Mouse (Mus musculus) embryonic facial prominence, embryonic 12.5 days (tissue): Measurements from ENCODE around the gene Grip1. TPM values are rescaled to one million over a fixed set of nuclear protein-coding genes. Genes with fewer than 3 reads are reported as not detected.

Source experiments
- ATAC-seq: fragments of 200-750 bp; cut with Nextera tagmentation; 2 replicates; pipeline ENCODE4 v1.8.0; 2017; ENCODE audit not compliant: insufficient number of reproducible peaks, insufficient read depth, low FRiP score, low TSS enrichment
- H3K27ac ChIP-seq: fragments of 300-500 bp; sonication (generic); 2 replicates; pipeline ENCODE4 v1.5.1; 2016; ENCODE audit warnings: mild to moderate bottlenecking
- H3K27me3 ChIP-seq: fragments of 300-500 bp; sonication (generic); 2 replicates; pipeline ENCODE4 v1.6.1; 2016; ENCODE audit warnings: mild to moderate bottlenecking, moderate library complexity
- H3K36me3 ChIP-seq: fragments of 300-500 bp; sonication (generic); 2 replicates; pipeline ENCODE4 v1.6.1; 2016; ENCODE audit warnings: mild to moderate bottlenecking
- H3K4me1 ChIP-seq: fragments of 300-500 bp; sonication (generic); 2 replicates; pipeline ENCODE4 v1.6.1; 2016
- H3K4me2 ChIP-seq: fragments of 300-500 bp; sonication (generic); replicated peaks from 2 replicates; pipeline ENCODE4 v1.6.1; 2016; ENCODE audit warnings: mild to moderate bottlenecking, moderate library complexity
- H3K4me3 ChIP-seq: fragments of 300-500 bp; sonication (generic); 2 replicates; pipeline ENCODE4 v1.5.1; 2016; ENCODE audit warnings: mild to moderate bottlenecking
- H3K9ac ChIP-seq: fragments of 300-500 bp; sonication (generic); 2 replicates; pipeline ENCODE4 v1.6.1; 2016; ENCODE audit warnings: mild to moderate bottlenecking, moderate library complexity
- H3K9me3 ChIP-seq: fragments of 300-500 bp; sonication (generic); 2 replicates; pipeline ENCODE4 v1.6.1; 2016; ENCODE audit warnings: mild to moderate bottlenecking, moderate library complexity
- WGBS: fragments of 180-500 bp; shearing (Covaris S2); methylation state at CpG from one replicate; pipeline ENCODE4 v1.1.7; 2016; 5-methylcytosine and 5-hydroxymethylcytosine counted together
- polyA plus RNA-seq: library from polyadenylated mRNA; unstranded; fragments of >200 nt; fragmentation: Nextera tagmentation; extraction: Ambion mirVana; gene quantifications from 2 replicates; pipeline ENCODE4 v1.2.1, GENCODE M21; 2016

The Grip1 gene
- polyA plus RNA-seq, 1 experiment from 2014 or later = 5.8 TPM

DNA sequence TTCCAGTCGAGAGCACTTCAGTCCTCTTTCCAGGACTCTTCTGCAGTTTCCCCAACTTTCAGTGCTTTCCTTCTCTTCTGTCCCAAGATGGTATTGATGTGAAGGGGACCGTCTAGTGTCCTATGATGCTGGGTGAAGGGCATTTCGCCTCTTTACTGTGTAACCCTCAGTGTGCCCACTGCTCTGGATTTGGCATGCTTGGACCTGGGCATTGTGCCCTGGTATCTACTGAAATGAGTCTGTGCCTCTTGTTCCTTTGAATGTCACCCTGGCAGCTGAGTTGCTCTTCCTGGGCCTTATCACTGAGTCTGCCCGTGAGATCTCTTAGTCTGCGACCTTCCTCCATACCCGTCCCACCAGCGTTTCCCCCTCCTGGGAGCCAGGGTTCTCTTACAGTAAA, 9.7 kb downstream of the Grip1 start:
- Histone ChIP-seq H3K4me1 (peaks cover 7% of the 10 kb centered on the region), H3K9me3 (no peaks in the 10 kb centered on the region), H3K36me3 (no peaks in the 10 kb centered on the region), H3K9ac (no peak overlapping the region), H3K27me3 (no peaks in the 10 kb centered on the region), H3K4me2 (no peak overlapping the region), H3K4me3 (no peak overlapping the region), H3K27ac (no peak overlapping the region)
- WGBS = 86% methylated on average over 7 of the region's 7 CpGs
- ATAC-seq = no peak

DNA sequence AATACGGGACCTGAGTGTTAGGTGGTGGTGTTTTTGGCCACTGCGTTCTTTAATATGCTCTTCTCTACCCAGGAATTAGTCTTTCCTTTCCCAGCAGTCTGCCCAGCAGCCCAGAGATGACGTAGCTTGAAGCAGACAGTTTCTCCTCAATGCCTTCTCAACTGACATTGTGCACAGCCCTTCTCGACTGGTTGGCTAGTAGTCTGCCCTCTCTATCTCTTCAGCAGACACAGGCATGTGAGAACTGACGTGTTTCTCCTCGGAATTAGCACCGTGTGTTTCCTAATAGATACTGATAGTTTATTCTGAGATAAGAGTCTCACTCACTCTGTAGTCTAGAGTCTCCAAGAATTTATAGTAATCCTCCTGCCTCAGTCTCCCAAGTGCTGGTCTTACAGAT, 10.2 kb downstream of the Grip1 start:
- H3K4me1 ChIP-seq = peaks cover 7% of the 10 kb centered on the region
- H3K9ac ChIP-seq = no peak overlapping the region
- ATAC-seq = no peak
- H3K4me2 ChIP-seq = no peak overlapping the region
- no peaks in the 10 kb centered on the region for H3K36me3 ChIP-seq
- H3K27ac ChIP-seq = no peak overlapping the region
- H3K9me3 ChIP-seq = no peaks in the 10 kb centered on the region
- no peak overlapping the region for H3K4me3 ChIP-seq
- WGBS = 85% methylated on average over 7 of the region's 7 CpGs
- H3K27me3 ChIP-seq = no peaks in the 10 kb centered on the region

DNA sequence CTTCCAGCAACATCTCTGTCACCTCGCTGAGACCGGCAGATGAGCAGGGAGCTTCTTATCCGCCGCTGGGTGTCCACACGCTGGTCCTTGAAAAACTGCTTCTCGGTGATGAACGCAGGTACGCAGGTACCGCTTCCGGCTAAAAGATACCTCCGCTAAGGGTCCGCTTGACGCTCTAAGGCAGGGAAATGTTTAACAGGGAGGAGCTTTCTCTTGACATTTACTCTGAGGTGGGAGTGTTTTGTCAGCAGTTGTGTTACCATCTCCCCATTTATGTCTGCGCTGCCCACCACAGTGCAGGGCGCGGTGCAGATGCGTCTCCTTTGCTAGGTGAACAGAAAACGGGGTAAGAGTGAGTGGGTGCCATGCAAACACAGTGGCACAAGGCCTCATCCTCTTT, 14.3 kb downstream of the Grip1 start:
- Histone ChIP-seq H3K4me1 (no peaks in the 10 kb centered on the region), H3K9me3 (no peaks in the 10 kb centered on the region), H3K27ac (no peak overlapping the region), H3K9ac (no peak overlapping the region), H3K27me3 (no peaks in the 10 kb centered on the region), H3K36me3 (no peaks in the 10 kb centered on the region), H3K4me2 (no peak overlapping the region), H3K4me3 (no peak overlapping the region)
- no peak for ATAC-seq
- 92% methylated on average over 18 of the region's 18 CpGs for WGBS

DNA sequence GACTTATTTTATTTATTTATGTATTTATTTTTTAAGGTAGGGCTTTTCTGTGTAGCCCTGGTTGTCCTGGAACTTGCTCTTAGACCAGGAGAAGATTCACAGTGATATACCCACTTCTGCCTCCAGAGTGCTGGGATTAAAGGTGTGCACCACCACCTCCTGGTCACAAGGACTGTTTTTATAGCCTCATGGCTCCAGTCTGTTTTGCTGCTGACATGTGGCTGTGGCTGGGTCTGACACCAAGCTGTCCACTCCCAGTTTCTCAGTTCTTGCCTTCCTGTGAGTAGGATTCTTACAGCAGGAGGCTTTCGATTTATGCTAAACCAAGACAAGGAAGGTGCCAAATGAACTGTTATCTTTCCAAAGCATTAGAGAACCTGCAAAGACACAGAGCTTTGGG, 16.5 kb downstream of the Grip1 start:
- no peak for ATAC-seq
- H3K36me3 ChIP-seq = no peaks in the 10 kb centered on the region
- 95% methylated on average over 1 of the region's 1 CpGs for WGBS
- no peak overlapping the region for H3K27ac ChIP-seq
- no peaks in the 10 kb centered on the region for H3K9me3 ChIP-seq
- H3K27me3 ChIP-seq = no peaks in the 10 kb centered on the region
- H3K9ac ChIP-seq = no peak overlapping the region
- no peak overlapping the region for H3K4me2 ChIP-seq
- H3K4me3 ChIP-seq = no peak overlapping the region
- H3K4me1 ChIP-seq = no peaks in the 10 kb centered on the region

DNA sequence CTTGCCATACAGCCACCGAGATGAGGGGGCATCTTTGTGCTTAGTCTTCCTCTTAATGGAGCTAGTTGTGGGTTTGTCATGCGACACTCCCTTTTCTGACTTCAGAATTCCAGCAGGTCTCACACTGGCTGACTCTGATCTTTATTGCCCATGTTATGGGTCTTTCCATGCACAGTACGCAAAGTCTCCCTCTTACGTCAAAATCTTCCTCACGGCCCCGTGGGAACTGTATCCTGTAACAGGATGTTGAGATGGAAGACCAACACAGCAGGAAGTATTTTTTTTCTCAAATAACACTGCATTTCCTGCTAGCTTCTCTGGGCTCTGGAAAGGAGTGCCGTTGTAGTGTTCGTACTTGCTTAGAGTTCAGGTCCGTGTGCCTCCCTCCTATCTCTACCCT, 21.5 kb downstream of the Grip1 start:
- Histone ChIP-seq H3K9me3 (no peaks in the 10 kb centered on the region), H3K9ac (no peak overlapping the region), H3K27me3 (no peaks in the 10 kb centered on the region), H3K4me1 (no peaks in the 10 kb centered on the region), H3K4me2 (no peak overlapping the region), H3K27ac (no peak overlapping the region), H3K36me3 (no peaks in the 10 kb centered on the region), H3K4me3 (no peak overlapping the region)
- WGBS = 63% methylated on average over 9 of the region's 9 CpGs
- no peak for ATAC-seq

DNA sequence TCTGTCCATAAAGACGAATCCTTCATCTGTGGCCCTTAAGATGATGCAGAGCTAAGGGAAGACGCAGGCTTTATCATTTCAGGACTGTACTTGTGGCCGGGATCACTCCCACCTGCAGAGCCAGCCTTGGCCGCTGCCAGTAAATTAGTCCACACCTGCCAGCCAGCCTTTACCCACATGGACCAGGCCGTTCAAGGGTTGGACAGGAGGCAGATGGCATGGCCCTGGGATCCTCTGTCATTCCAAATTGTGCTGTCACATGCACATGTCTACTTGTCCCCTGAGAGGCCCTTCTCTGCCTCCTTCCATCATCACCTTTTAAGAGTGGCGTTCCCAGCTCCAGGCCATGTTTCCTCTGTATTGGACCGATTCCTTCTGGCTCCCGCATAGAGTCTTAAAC, 24.0 kb downstream of the Grip1 start:
- Histone ChIP-seq H3K4me3 (no peak overlapping the region), H3K27ac (no peak overlapping the region), H3K9ac (no peak overlapping the region), H3K4me1 (0 out of 2 replicates have a peak, but pooled peaks cover 2% of the 10 kb centered on the region), H3K27me3 (no peaks in the 10 kb centered on the region), H3K36me3 (no peaks in the 10 kb centered on the region), H3K9me3 (no peaks in the 10 kb centered on the region), H3K4me2 (no peak overlapping the region)
- ATAC-seq = no peak
- WGBS = 87% methylated on average over 8 of the region's 8 CpGs

DNA sequence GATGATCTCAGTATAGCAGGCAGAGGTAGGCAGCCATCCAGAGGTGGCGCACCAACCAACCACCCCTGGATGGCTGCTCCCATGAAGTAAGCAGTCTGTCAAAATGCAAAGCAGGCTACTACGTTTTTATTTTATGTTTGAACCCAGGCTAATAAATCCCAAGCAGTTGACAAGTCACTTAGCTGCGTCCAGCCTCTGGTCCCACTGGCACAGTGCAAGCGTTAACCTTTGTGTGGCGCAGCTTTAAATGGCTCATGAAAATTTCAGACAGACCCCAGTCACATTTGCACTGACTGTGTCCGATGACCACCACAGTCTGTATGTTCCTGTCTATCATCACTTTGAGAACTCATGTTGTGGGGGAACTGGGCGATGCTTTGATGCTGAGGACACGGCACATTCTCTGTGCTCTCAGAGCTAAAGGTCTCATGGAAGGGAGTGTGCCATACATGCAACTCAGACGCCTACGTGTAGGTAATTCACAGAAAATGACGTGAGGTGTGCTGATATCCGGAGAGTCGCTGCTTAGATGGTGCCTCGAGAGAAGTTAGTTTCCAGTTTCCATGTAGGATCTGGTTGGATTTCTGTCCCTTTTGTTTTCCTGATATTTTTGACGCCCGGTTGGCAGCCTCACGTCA, 29.6 kb downstream of the Grip1 start:
- H3K4me2 ChIP-seq = no peak overlapping the region
- WGBS = 62% methylated on average over 17 of the region's 17 CpGs

DNA sequence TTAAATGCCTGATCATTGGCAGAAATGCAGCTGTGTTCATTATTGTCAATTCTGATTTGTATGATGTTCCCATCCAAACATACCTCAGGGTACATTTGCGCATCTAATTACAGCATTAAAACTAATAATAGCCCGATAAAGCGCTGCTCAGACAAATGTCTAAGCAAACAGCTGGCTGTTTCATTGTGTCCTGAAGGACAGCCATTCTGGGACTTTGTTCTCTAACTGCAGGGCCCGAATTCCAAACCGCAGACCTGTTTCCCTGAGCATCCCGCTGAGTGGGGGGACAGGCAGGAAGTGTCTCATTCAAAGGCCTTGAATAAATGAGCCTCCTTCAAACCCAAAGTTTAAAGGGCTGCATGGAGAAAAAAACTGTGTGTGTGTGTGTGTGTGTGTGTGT, 30.1 kb downstream of the Grip1 start:
- Histone ChIP-seq H3K36me3 (no peaks in the 10 kb centered on the region), H3K9ac (no peak overlapping the region), H3K27me3 (no peaks in the 10 kb centered on the region), H3K4me3 (no peak overlapping the region), H3K27ac (no peak overlapping the region), H3K9me3 (no peaks in the 10 kb centered on the region), H3K4me1 (peaks cover 16% of the 10 kb centered on the region; the same call in 1 of the 2 replicates), H3K4me2 (no peak overlapping the region)
- WGBS = 19% methylated on average over 6 of the region's 6 CpGs
- ATAC-seq = no peak

More for the DNA sequence above, 29.6 kb downstream of the Grip1 start:
- ATAC-seq = no peak
- no peak overlapping the region for H3K27ac ChIP-seq
- H3K27me3 ChIP-seq = no peaks in the 10 kb centered on the region
- H3K36me3 ChIP-seq = no peaks in the 10 kb centered on the region
- H3K4me1 ChIP-seq = peaks cover 16% of the 10 kb centered on the region; the same call in 1 of the 2 replicates
- no peak overlapping the region for H3K9ac ChIP-seq
- no peak overlapping the region for H3K4me3 ChIP-seq
- H3K9me3 ChIP-seq = no peaks in the 10 kb centered on the region

DNA sequence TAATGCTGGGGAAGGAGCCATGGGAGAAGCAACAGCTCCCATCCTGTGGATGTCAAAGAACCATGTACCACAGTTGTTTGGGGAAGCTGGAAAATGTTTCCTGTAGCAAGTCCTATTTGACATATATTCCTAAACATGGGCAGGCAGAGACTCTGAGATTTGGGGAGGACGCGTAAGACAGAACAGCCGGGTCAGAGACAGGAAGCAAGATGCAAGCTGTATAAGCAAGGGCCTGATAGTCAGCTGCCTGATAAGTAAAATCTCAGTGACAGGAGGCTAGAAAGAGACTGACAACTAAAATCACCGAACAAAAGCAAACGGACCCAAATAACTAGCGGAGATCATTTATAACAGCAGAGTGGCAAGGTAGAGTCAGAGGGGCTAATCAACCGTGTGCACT, 33.3 kb downstream of the Grip1 start:
- no peak for ATAC-seq
- peaks cover 16% of the 10 kb centered on the region; the same call in 1 of the 2 replicates for H3K4me1 ChIP-seq
- no peak overlapping the region for H3K9ac ChIP-seq
- no peak overlapping the region for H3K4me2 ChIP-seq
- no peaks in the 10 kb centered on the region for H3K9me3 ChIP-seq
- H3K27me3 ChIP-seq = no peaks in the 10 kb centered on the region
- H3K27ac ChIP-seq = no peak overlapping the region
- no peaks in the 10 kb centered on the region for H3K36me3 ChIP-seq
- WGBS = 89% methylated on average over 7 of the region's 7 CpGs
- H3K4me3 ChIP-seq = no peak overlapping the region

DNA sequence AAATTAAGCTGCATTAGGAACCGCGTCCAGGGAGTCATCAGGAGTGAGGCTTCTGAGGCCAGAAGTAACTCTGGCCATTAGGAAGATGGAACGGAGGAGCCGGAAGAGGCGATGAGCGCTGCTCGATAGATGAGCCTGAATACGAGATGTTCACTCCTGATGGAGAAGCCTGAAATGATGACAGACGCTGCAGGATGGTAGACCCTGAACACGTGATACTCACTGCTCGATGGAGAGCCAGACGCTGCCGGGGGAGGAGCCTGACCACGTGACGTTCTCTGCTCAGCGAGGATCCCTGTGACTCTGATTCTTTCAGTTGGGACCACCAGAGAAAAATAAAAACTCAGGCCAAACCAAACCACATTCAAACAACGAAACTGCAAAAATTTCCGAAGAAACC, 37.2 kb downstream of the Grip1 start:
- Histone ChIP-seq H3K27me3 (no peaks in the 10 kb centered on the region), H3K4me3 (no peak overlapping the region), H3K9me3 (no peaks in the 10 kb centered on the region), H3K27ac (no peak overlapping the region), H3K4me2 (no peak overlapping the region), H3K9ac (no peak overlapping the region), H3K4me1 (no peaks in the 10 kb centered on the region), H3K36me3 (no peaks in the 10 kb centered on the region)
- WGBS = 92% methylated on average over 18 of the region's 18 CpGs
- ATAC-seq = no peak

DNA sequence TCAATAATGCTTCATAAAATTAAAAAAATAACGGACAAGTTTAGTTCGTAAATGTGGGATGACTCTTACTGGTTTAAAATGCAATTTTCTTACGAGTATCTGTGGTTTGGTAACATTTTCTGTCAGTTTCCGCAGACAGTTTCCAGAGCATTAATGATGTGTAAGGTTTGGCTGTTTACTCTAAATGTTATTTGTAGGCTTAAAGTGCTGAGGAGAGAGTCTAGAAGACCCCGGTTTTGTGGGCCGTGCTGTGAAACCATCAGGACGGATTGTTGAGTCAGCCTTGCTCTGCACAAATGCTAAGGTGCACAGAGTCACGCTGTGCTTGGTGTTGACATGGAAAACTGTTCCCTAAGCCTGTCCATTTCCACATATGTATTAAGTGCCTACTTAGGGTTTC, 41.7 kb downstream of the Grip1 start:
- no peak for ATAC-seq

DNA sequence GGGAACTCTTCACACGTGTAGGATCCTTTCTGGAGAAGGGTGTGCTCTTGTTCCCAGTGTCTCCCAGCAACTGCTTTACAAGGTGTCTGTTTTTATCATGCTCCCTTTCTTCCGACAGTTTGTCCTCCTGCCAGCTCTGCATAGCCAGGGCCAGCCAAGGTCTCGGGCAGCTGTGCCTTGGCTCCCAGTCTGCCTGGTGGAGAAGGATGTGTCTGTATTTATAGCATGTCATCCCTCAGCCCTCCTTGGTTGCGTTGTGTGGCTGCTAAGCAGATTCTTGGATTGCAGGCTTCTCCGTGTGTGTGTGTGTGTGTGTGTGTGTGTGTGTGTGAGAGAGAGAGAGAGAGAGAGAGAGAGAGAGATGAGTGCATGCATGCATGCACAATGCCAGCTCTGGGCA, 42.6 kb downstream of the Grip1 start:
- no peaks in the 10 kb centered on the region for H3K4me1 ChIP-seq
- H3K4me2 ChIP-seq = no peak overlapping the region
- H3K27me3 ChIP-seq = no peaks in the 10 kb centered on the region
- H3K9ac ChIP-seq = no peak overlapping the region
- H3K27ac ChIP-seq = no peak overlapping the region
- H3K4me3 ChIP-seq = no peak overlapping the region
- peaks cover 6% of the 10 kb centered on the region; the same call in 1 of the 2 replicates for H3K9me3 ChIP-seq
- ATAC-seq = no peak
- 79% methylated on average over 5 of the region's 5 CpGs for WGBS
- no peaks in the 10 kb centered on the region for H3K36me3 ChIP-seq

More for the DNA sequence above, 41.7 kb downstream of the Grip1 start:
- Histone ChIP-seq H3K27me3 (no peaks in the 10 kb centered on the region), H3K4me1 (no peaks in the 10 kb centered on the region), H3K36me3 (no peaks in the 10 kb centered on the region), H3K4me2 (no peak overlapping the region), H3K9me3 (peaks cover 6% of the 10 kb centered on the region; the same call in 1 of the 2 replicates), H3K9ac (no peak overlapping the region), H3K27ac (no peak overlapping the region), H3K4me3 (no peak overlapping the region)
- 86% methylated on average over 8 of the region's 8 CpGs for WGBS
